Mouse (Mus musculus) mature B cell (primary cell): ENCODE data around the gene 4930432K21Rik.

Experiments used
- in situ Hi-C: fragments of 300-500 bp; cut with MboI; formaldehyde crosslinking; loops from 2 replicates; pipeline ENCODE4 v1.14.3; 2019

The 4930432K21Rik gene

DNA sequence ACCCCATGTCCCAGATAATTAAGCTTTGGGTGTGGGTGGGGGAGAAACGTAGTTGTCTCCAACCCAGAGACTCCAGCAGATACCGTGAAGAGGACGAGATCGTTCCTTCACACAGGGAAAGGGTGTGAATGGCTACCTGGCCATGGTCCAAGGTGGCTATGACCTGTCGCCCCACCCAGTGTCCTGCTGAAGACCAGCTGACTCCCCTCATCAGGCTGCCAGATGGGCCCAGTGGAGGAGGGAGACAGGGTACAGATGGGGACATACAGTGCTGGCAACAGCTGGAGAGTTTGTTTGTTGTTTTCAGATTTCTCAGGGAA is 666 bp downstream of the 4930432K21Rik start:
- in situ Hi-C loops: no loop called here

GRCm38 (mm10) chr8:84149181-84149580 is 1.4 kb downstream of the 4930432K21Rik start:
- in situ Hi-C loops: no loop called here

DNA sequence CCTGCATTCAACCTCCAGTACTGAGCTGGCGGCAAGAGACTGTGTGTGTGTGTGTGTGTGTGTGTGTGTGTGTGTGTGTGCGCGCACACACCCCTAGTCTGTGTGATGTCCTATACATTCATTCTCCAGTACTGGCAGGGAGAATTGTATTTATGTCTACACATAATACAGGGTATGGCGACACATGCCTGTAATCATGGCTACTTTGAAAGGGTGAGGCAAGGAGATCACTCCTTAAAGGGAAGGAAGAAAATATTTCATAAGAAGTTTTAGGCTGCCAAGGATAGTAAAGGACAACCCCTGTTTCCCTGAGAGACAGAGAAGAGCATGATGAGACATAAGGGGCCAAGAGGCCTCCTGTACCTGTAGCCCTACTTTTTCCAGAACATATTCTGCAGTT is 9.8 kb downstream of the 4930432K21Rik start:
- in situ Hi-C loops: no loop called here

GRCm38 (mm10) chr8:84167696-84168095 is 19.9 kb downstream of the 4930432K21Rik start:
- in situ Hi-C loops: no loop called here

- in situ Hi-C loops: no loop called here
Measured at GRCm38 (mm10) chr8:84170096-84170495, 22.3 kb downstream of the 4930432K21Rik start.

GRCm38 (mm10) chr8:84173861-84174260 is 26.0 kb downstream of the 4930432K21Rik start:
- in situ Hi-C loops: no loop called here

GRCm38 (mm10) chr8:84176560-84176959 is 28.7 kb downstream of the 4930432K21Rik start:
- in situ Hi-C loops: no loop called here

DNA sequence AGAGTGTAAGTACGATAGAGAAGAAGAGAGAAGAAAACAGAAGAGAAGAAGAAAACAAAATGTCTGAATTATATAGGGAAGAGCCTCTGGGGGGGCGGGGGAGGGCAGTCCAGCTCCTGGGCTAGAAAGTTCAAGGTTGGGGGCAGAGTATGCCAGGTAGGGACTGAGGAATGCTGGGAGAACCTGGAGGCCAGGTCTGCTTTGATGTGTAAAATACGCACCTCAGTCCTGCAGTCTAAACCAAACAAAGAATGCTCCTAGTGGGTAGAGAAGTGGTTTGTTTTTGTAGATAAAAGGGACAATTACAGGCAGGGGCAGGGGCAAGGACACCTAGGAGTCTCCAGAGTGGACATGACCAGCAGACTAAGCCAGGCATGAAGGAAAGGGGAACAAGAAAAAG is 29.6 kb downstream of the 4930432K21Rik start:
- in situ Hi-C loops: no loop called here

- in situ Hi-C loops: no loop called here
Measured at GRCm38 (mm10) chr8:84178592-84178991, 30.8 kb downstream of the 4930432K21Rik start.

DNA sequence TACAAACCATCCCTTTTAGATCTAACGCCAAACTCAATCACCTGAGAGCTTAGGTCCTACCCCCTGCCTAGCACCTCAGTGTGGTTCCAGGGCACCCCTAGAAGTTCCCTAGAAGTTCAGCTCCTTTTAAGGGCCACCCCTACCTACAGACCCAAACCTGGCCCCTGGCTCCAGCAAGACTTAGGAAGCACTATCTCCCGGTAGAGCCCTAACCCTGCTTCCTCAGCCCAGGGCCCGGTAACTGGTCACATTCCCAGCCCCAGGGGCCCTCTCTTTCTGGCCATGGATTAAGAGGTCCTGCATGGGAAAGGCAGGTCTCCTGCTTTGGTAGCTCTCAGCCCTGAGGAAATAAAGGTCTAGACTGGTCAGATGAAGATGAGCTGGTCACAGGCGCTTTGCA is 32.1 kb downstream of the 4930432K21Rik start:
- in situ Hi-C loops: loop anchor here (10.0 kb wide), 1 partner anchor 175 kb away; no protein-coding TSS in a partner anchor

DNA sequence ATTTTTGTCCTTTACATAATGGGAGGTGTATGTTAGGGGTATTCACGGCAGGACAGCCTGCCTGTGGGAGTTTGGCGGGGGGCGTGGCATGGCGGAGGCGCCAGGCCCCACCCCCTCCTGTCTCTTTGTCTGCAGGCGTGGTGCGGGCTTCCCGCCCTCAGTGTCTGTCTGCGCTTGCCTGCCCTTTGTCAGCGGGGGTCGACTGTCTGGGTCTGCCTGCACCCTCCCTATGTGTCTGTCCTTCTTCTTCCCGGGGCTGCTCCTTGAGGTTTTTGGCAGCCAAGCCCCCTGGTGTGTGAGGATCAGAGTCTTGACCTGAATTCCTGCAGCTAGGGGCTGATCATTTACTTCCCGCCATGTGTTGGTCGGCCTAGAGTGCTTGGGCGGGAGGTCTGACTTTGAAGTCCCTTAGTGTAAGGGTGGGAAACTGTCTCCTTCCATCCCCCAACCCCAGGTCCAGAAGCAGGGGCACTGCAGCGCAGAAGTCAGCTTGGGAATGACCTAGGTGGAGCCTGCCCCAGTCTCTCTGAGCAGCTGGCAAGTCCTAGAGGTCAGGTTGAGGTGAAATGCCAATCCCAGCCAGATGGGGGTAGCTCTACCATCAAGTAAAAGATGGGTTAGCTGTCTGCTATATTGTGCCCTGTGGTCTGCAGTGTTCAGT is 32.8 kb downstream of the 4930432K21Rik start:
- in situ Hi-C loops: loop anchor here (10.0 kb wide), 1 partner anchor 174 kb away; no protein-coding TSS in a partner anchor

DNA sequence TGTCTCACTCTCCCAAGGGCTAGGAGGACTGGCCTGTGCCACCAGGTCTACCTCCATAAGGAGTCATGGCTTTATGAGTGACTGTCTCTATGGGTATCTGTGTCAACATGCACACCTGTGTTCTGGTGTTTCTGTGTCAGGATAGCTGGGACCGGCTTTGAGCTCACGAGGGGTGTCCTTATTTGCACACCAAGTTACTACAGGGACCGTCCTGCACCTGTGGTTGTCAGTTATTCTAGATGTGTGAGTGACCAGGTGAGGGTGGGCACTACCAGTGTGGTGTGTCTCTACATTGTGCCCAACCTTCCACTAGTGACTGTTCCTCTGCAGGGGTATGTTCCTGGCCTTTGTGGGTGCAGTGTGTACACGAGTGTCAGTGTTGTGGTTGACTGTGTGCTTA is 35.0 kb downstream of the 4930432K21Rik start:
- in situ Hi-C loops: loop anchor here (10.0 kb wide), 1 partner anchor 172 kb away; no protein-coding TSS in a partner anchor

- in situ Hi-C loops: loop anchor here (10.0 kb wide), 1 partner anchor 171 kb away; no protein-coding TSS in a partner anchor
Measured at GRCm38 (mm10) chr8:84183261-84184084, 35.6 kb downstream of the 4930432K21Rik start.

DNA sequence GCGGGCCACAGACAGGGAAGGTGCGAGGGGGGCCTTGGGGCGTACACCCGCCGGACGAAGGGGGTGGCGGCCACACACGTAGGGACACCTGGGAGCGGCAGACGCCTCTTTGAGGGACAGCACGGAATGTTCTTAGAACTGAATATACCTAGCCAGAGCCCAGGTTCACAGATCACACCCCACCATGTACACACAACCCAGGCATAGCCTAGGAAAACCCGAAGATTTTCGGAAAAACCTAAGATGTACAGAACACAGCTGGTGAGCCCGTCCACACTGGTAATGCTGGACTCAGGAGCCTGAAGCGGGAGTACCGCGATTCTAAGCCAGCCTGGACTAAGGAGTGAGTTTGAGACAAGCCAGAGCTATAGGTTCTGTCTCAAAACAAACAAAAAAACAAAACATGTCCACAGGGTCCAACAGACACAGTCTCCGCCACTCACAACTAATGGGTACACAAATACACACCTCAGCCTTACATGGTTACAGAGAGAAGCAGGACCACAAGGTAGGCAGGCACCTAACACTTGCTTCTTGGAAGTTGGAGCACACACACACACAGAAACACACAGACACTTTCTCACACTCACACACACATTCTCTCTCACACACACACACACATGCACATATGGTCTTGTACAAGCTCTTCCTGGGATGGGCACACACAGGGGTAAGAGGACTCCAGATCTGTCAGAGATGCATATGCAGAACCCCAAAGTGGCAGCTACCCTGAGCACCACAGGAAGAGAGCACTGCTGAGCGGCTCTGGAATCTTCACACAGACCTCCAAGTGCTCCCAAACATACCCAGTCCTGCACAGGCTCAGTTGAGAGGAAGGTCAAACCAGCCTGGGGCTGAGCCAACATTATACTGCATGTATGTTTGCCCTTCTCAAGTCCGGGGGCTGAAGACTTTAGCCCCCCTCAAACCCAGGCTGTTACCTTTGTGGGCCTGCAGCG is 36.5 kb downstream of the 4930432K21Rik start:
- in situ Hi-C loops: loop anchor here (10.0 kb wide), 1 partner anchor 170 kb away; no protein-coding TSS in a partner anchor

GRCm38 (mm10) chr8:84185117-84185516 is 37.3 kb downstream of the 4930432K21Rik start, which contains the start of gene Nanos3:
Nanos3 (minus strand) TSS chr8:84185217.
- in situ Hi-C loops: loop anchor here (10.0 kb wide), 1 partner anchor 170 kb away; no protein-coding TSS in a partner anchor

DNA sequence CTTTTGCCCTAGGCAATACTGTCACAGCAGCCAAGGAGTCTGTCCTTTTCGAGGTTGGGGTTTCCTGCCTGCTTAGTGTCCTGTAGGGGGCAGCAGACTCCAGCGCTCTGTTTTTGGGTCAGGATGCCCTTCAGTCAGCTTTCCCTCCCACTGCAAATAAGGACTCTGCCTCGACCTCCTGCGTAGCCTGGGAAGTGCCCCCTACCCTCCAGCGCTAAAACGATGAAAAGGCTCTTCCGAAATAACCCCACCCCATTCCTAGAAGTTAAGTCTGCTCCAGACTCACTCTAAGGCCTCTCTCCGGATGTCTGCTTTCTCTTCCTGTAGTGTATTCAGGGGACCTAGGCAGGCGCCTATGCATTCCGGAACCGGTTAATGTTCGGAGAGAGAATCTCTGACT is 38.7 kb downstream of the 4930432K21Rik start:
- in situ Hi-C loops: loop anchor here (10.0 kb wide), 1 partner anchor 168 kb away; no protein-coding TSS in a partner anchor

DNA sequence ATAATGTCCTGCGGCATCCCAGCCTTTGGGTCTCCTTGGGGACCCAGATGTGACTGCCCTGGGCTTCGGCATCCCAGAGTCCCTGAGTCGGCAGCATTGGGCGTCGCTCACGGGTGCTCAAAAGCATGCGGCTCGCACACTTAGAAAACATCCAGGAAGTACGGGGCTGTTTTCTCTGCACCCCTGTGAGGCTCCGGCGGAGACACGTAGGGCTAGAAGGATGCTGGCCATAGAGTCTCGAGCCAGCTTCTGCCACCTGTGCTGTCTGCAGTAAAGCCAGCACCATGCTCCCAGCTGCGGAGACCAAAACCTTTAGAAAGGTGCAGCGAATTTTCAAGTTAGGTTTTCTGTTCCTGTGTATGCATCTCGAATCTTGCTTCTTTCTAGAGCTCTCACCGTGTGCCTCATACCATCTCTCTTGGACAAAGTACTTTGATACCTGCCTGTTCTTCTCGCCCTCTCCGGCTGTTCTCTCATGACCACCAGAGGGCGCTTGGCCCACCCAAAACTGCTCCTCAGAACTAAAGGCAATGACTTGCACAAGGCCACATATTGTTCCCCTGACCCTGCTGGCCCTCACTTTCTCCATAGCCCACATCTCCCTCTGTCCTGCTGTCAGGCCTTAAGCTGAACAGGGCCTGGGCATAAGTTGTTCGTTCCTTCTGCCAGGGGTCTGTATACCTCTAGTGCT is 39.4 kb downstream of the 4930432K21Rik start:
- in situ Hi-C loops: loop anchor here (10.0 kb wide), 1 partner anchor 168 kb away; no protein-coding TSS in a partner anchor

DNA sequence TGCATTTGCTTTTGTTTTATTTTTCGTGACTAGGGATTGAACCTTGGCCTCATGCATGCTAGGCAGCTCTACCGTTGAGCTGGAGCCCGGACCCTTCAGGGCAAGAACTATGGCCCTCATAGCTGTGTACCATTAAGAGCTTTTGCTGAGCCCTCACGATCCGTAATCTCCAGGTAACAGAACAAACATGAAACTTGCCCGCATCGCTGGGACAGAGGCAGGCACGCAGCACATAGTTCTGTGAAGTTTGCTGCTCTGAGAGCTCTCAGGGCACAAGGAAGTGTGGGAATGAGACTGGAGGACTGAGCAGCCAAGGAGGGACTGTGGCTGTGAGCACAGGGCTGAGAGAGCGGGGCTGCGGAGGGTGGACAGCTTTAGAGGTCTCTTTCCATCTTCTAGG is 40.8 kb downstream of the 4930432K21Rik start:
- in situ Hi-C loops: loop anchor here (10.0 kb wide), 1 partner anchor 166 kb away; no protein-coding TSS in a partner anchor

DNA sequence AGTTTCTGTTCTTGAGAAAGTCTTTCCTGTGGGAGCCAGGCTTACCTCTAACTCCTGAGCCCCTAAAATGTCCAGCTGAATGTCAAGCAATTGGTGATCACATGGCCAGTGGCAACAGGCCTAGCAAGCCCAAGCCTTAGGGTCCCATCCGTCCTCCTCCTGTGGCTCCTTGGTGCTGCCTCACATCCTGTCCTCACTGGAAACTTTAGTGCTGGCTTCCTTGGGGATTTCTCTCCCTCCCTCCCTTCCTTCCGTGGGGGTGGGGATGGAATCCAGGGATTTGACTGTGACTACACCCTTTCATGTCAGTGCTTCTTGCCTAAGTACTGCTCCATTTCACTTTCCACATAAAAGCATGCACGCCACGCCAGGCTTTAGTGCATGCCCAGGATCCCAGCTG is 41.8 kb downstream of the 4930432K21Rik start:
- in situ Hi-C loops: loop anchor here (10.0 kb wide), 1 partner anchor 165 kb away; no protein-coding TSS in a partner anchor

- in situ Hi-C loops: no loop called here
Measured at GRCm38 (mm10) chr8:84190191-84190867, 42.5 kb downstream of the 4930432K21Rik start.
